Mouse (Mus musculus) heart, embryonic 12.5 days (tissue): ENCODE measurements around the gene Baiap2l1. TPM values are rescaled to one million over a fixed set of nuclear protein-coding genes. Genes with fewer than 3 reads are reported as not detected.

Source experiments
- ATAC-seq: fragments of 200-750 bp; cut with Nextera tagmentation; 2 replicates; pipeline ENCODE4 v1.8.0; 2017; ENCODE audit warnings: moderate TSS enrichment, moderate library complexity; ENCODE audit not compliant: insufficient number of reproducible peaks, low FRiP score
- H3K27ac ChIP-seq: fragments of 300-500 bp; sonication (generic); 2 replicates; pipeline ENCODE4 v1.5.1; 2016; ENCODE audit warnings: mild to moderate bottlenecking, moderate library complexity; ENCODE audit not compliant: poor library complexity, severe bottlenecking
- H3K27me3 ChIP-seq: fragments of 300-500 bp; sonication (generic); replicated peaks from 2 replicates; pipeline ENCODE4 v1.6.1; 2016; ENCODE audit warnings: mild to moderate bottlenecking, moderate library complexity
- H3K36me3 ChIP-seq: fragments of 300-500 bp; sonication (generic); 2 replicates; pipeline ENCODE4 v1.6.1; 2016; ENCODE audit warnings: mild to moderate bottlenecking, moderate library complexity
- H3K4me1 ChIP-seq: fragments of 300-500 bp; sonication (generic); replicated peaks from 2 replicates; pipeline ENCODE4 v1.6.1; 2016; ENCODE audit warnings: mild to moderate bottlenecking
- H3K4me2 ChIP-seq: fragments of 300-500 bp; sonication (generic); 2 replicates; pipeline ENCODE4 v1.6.1; 2016; ENCODE audit warnings: mild to moderate bottlenecking, moderate library complexity
- H3K4me3 ChIP-seq: fragments of 300-500 bp; sonication (generic); 2 replicates; pipeline ENCODE4 v1.5.1; 2016; ENCODE audit warnings: mild to moderate bottlenecking
- H3K9ac ChIP-seq: fragments of 300-500 bp; sonication (generic); 2 replicates; pipeline ENCODE4 v1.6.1; 2016; ENCODE audit warnings: mild to moderate bottlenecking, moderate library complexity
- H3K9me3 ChIP-seq: fragments of 300-500 bp; sonication (generic); replicated peaks from 2 replicates; pipeline ENCODE4 v1.6.1; 2016; ENCODE audit warnings: mild to moderate bottlenecking, moderate library complexity
- WGBS: fragments of 180-500 bp; shearing (Covaris S2); methylation state at CpG from one replicate; pipeline ENCODE4 v1.1.7; 2016; 5-methylcytosine and 5-hydroxymethylcytosine counted together
- polyA plus RNA-seq: library from polyadenylated mRNA; unstranded; fragments of >200 nt; fragmentation: Nextera tagmentation; extraction: Ambion mirVana; gene quantifications from 2 replicates; pipeline ENCODE4 v1.2.1, GENCODE M21; 2016

Gene Baiap2l1
- polyA plus RNA-seq, 1 experiment from 2014 or later, result 11.5 TPM

DNA sequence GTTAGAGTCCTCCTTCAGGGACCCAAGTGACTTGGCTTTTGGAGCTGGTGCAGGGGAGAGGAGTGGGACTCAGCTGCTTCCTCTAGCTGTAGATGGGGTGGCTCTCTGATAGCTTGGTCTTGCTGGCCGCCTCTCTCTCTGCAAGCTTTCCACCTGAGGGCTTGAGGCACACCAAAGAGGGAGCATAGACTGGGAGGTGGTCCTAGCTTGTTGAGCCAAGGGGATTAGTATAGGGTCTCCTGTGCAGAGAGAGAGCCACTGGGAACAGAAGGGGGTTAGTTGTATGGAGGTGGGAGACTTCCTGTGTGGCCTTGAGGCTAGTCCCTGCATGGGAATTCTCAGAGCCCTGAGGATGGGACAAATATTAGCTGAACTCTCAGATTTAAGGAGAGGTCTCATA is 101.0 kb downstream of the Baiap2l1 start:
- WGBS, result 21% methylated on average over 1 of the region's 1 CpGs
- peaks cover 24% of the 10 kb centered on the region for H3K36me3 ChIP-seq
- no peaks in the 10 kb centered on the region for H3K9me3 ChIP-seq
- H3K4me3 ChIP-seq, result peak overlapping the region; percentile 98
- H3K27me3 ChIP-seq, result no peaks in the 10 kb centered on the region
- H3K9ac ChIP-seq, result peak overlapping the region; percentile 99
- ATAC-seq, result no peak
- peak overlapping the region; percentile 96 for H3K27ac ChIP-seq
- H3K4me2 ChIP-seq, result peak overlapping the region; percentile 80
- peaks cover 61% of the 10 kb centered on the region for H3K4me1 ChIP-seq

DNA sequence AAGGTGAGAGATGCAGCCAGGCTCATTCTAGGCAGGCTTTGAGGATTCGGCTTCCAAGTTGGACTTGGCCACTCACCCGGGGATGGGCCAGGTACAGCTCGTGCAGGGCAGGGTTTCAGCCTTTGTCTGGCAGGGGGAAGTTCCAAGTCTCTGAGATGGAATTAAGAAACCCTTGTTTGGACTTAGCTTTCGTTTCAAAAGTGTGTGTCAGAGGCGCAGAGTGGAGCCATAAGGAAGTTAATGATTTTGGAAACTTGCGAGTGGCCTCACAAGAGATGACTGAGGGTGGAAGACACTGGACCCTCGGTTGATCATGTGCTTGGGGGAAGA is 101.4 kb downstream of the Baiap2l1 start:
- peaks cover 20% of the 10 kb centered on the region for H3K36me3 ChIP-seq
- H3K4me1 ChIP-seq, result peaks cover 58% of the 10 kb centered on the region
- no peak for ATAC-seq
- no peaks in the 10 kb centered on the region for H3K27me3 ChIP-seq
- H3K9ac ChIP-seq, result peak overlapping the region; percentile 99
- WGBS, result 18% methylated on average over 7 of the region's 7 CpGs
- peak overlapping the region; percentile 98 for H3K4me3 ChIP-seq
- peak overlapping the region; percentile 80 for H3K4me2 ChIP-seq
- H3K9me3 ChIP-seq, result no peaks in the 10 kb centered on the region
- peak overlapping the region; percentile 96 for H3K27ac ChIP-seq

DNA sequence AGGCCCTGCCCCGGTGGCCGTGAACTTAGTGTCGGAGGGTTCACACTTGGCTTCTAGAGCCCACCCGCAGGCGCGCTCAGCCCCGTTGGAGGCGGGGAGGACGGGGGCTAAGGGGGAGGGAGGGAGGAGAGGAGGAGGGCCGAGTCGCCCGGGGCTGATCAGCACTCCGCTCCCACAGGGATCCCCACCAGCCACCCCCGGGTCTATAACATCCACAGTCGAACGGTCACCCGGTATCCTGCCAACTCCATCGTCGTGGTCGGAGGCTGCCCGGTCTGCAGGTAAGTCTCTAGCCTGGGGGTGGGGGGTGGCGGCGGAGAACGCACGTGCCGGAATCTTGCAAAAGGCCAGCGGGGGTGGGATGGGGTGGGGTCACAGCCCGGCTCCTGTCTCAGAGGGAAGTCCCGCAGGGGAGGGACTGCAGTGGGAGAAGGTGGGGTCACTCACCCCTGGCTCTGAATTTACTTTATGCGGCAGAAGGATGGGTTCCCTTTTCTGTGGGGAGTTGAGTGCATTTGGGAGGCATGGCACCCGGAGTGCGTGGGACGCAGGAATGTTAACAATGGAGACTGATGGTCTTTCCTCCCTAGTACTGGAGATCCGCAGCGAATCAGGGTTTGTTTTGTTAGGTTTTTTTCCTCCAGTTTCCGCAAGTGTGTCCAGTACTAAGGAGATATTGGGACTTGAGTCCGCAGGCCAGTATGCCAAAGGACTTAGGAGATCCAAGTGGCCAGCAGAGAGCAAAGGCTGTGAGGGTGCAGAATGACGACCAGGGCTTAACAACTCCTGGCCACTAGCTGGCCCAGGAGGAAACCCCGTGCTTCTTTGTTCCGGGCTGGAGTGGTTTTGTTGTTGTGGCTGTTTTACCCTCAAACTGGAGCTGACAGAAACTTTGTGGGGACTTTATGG is 102.0 kb downstream of the Baiap2l1 start:
- Histone ChIP-seq H3K4me2 (peak overlapping the region; percentile 80), H3K36me3 (peaks cover 15% of the 10 kb centered on the region), H3K4me3 (peak overlapping the region; percentile 98), H3K27ac (peak overlapping the region; percentile 96), H3K9me3 (no peaks in the 10 kb centered on the region), H3K27me3 (no peaks in the 10 kb centered on the region), H3K9ac (peak overlapping the region; percentile 99), H3K4me1 (peaks cover 51% of the 10 kb centered on the region)
- WGBS, result under 1% methylated on average over 40 of the region's 40 CpGs
- ATAC-seq, result peak; percentile 12; the same call in 1 of the 2 replicates

DNA sequence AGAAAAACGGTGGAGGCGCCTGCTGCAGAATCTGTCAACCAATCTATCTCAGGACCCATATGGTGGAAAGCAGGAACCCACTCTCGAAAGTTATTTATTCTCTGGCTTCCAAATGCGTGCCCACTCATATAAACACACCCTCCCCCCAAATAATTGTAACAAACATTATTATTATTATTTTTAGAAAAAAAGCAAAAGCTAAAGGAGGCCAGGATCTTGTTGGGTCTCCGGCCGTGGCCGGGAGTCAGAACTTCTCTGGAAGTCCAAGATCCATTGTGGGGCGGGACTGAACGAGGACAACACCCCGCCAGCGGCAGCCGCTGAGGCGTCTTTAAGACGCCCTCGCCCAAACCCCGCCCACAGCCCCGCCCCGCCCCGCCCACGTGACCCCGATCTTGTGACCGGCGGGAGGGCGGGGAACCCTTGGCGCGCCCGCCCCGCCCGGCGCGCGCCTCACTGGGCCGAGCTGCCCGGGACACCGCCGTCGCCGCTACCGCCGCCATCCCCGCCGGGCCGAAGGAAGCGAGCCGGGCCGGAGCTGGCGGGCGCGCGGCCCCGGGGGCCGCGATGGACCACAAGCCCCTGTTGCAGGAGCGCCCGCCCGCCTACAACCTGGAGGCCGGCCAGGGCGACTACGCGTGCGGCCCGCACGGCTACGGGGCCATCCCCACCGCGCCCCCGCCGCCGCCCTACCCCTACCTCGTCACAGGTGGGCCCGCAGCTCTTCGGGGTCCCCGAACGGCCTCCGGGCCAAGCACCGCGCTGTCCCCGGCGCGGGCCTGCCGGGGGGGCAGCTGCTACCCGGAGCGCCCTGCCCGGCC is 102.9 kb downstream of the Baiap2l1 start:
- Histone ChIP-seq H3K36me3 (peaks cover 7% of the 10 kb centered on the region; the same call in 1 of the 2 replicates), H3K9ac (peak overlapping the region; percentile 99), H3K4me1 (peaks cover 43% of the 10 kb centered on the region), H3K27ac (peak overlapping the region; percentile 96), H3K4me3 (peak overlapping the region; percentile 98), H3K9me3 (peaks cover 3% of the 10 kb centered on the region; the same call in 1 of the 2 replicates), H3K27me3 (no peaks in the 10 kb centered on the region), H3K4me2 (peak overlapping the region; percentile 80)
- 1% methylated on average over 46 of the region's 84 CpGs for WGBS
- peak; percentile 88 for ATAC-seq

DNA sequence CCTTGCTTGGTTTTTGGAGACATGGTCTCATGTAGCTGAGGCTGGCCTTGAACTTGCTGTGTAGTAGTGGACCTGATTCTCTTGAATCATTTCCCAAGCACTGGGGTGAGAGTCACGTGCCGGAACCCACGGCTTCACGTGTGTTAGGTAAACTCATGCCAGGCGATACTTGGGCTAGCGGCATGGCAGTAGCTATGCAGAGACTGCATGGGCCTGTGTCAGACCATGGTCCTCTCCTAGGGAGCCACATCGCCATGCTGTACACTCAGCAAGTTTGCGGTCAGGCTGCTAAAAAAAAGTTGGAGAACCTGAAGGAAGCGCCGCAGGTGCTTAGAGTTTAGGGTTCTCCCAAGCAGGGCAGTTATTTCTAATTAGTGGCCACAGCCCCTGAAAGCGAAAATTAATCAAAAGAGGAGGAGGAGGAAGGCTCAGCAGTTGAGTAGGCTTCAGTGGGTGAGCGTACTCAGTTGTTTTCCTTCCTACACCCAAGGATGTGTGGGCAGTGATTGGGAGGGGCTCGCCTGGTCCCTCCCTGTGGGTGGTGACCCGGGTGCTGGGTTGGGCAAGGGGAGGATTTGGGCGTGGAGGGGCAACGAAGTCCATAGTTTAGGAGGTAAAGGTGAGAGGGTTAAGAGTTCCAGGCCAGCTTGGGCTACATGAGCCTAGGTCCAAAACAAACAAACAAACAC is 103.6 kb downstream of the Baiap2l1 start:
- Histone ChIP-seq H3K27me3 (no peaks in the 10 kb centered on the region), H3K36me3 (0 out of 2 replicates have a peak, but pooled peaks cover 1% of the 10 kb centered on the region), H3K9me3 (peaks cover 7% of the 10 kb centered on the region; the same call in 1 of the 2 replicates), H3K27ac (peak overlapping the region; percentile 96; the same call in 1 of the 2 replicates), H3K9ac (peak overlapping the region; percentile 7; the same call in 1 of the 2 replicates), H3K4me2 (peak overlapping the region; percentile 80), H3K4me1 (peaks cover 36% of the 10 kb centered on the region), H3K4me3 (peak overlapping the region; percentile 98)
- 55% methylated on average over 16 of the region's 16 CpGs for WGBS
- peak; percentile 68 for ATAC-seq

GRCm38 (mm10) chr5:144253212-144253611 is 104.7 kb downstream of the Baiap2l1 start:
- WGBS, result 71% methylated on average over 4 of the region's 4 CpGs
- no peaks in the 10 kb centered on the region for H3K27me3 ChIP-seq
- H3K4me1 ChIP-seq, result peaks cover 27% of the 10 kb centered on the region
- no peak overlapping the region for H3K4me2 ChIP-seq
- no peak overlapping the region for H3K9ac ChIP-seq
- no peaks in the 10 kb centered on the region for H3K36me3 ChIP-seq
- H3K27ac ChIP-seq, result no peak overlapping the region
- no peak for ATAC-seq
- H3K9me3 ChIP-seq, result peaks cover 7% of the 10 kb centered on the region; the same call in 1 of the 2 replicates
- H3K4me3 ChIP-seq, result no peak overlapping the region

- 90% methylated on average over 13 of the region's 13 CpGs for WGBS
- no peak overlapping the region for H3K9ac ChIP-seq
- H3K27me3 ChIP-seq, result no peaks in the 10 kb centered on the region
- no peak overlapping the region for H3K4me2 ChIP-seq
- peaks cover 22% of the 10 kb centered on the region for H3K4me1 ChIP-seq
- no peak for ATAC-seq
- peaks cover 7% of the 10 kb centered on the region; the same call in 1 of the 2 replicates for H3K9me3 ChIP-seq
- H3K36me3 ChIP-seq, result no peaks in the 10 kb centered on the region
- H3K4me3 ChIP-seq, result no peak overlapping the region
- no peak overlapping the region for H3K27ac ChIP-seq
These were observed 105.9 kb downstream of the Baiap2l1 start for GRCm38 (mm10) chr5:144251876-144252577.

GRCm38 (mm10) chr5:144249871-144250270 is 108.0 kb downstream of the Baiap2l1 start:
- Histone ChIP-seq H3K36me3 (no peaks in the 10 kb centered on the region), H3K9ac (no peak overlapping the region), H3K4me3 (no peak overlapping the region), H3K27ac (no peak overlapping the region), H3K4me1 (peaks cover 16% of the 10 kb centered on the region; the same call in 1 of the 2 replicates), H3K27me3 (no peaks in the 10 kb centered on the region), H3K9me3 (peaks cover 7% of the 10 kb centered on the region; the same call in 1 of the 2 replicates), H3K4me2 (no peak overlapping the region)
- whole genome bisulfite sequencing, result 68% methylated on average over 3 of the region's 3 CpGs
- no peak for ATAC-seq

DNA sequence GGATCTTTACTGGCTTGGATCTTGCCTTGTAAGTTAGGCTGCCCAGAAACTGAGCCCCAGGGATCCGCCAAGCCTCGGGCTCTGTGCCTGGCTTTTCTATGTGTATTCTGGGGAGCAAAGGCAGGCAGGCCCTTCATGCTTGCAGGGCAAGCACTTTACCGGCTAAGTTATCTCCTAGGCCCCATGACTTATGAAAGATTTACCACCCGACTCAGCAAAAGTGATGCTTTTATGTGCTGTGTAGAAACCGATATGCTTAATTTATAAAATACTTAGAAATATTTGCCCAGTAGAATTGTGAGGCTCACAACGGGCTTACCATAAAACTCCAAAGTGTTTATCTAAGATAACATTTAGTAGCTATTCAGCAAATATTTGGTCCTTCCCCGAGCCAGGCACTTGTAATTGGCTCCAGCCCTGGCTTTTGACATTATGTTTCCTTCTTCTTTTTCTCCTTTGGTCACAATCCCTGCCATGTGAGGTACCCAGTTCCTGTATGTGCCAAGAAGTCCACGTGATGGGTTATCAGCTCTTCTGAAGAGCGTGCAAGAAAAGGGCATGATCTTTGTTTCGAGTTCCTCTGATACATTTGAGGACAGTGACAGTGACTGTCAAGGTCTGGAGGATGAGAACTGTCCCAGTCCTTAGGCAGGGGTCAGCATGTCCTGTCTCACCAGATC is 109.9 kb downstream of the Baiap2l1 start:
- Histone ChIP-seq H3K27ac (no peak overlapping the region), H3K27me3 (no peaks in the 10 kb centered on the region), H3K4me3 (no peak overlapping the region), H3K36me3 (no peaks in the 10 kb centered on the region), H3K4me1 (peaks cover 10% of the 10 kb centered on the region; the same call in 1 of the 2 replicates), H3K4me2 (no peak overlapping the region), H3K9ac (no peak overlapping the region), H3K9me3 (peaks cover 7% of the 10 kb centered on the region; the same call in 1 of the 2 replicates)
- 48% methylated on average over 10 of the region's 10 CpGs for WGBS
- ATAC-seq, result no peak

- no peak overlapping the region for H3K4me2 ChIP-seq
- no peak for ATAC-seq
- WGBS, result 77% methylated on average over 10 of the region's 10 CpGs
- H3K27ac ChIP-seq, result no peak overlapping the region
- no peaks in the 10 kb centered on the region for H3K27me3 ChIP-seq
- H3K9ac ChIP-seq, result no peak overlapping the region
- peaks cover 10% of the 10 kb centered on the region; the same call in 1 of the 2 replicates for H3K4me1 ChIP-seq
- H3K4me3 ChIP-seq, result no peak overlapping the region
- H3K9me3 ChIP-seq, result peaks cover 7% of the 10 kb centered on the region; the same call in 1 of the 2 replicates
- no peaks in the 10 kb centered on the region for H3K36me3 ChIP-seq
These were observed 110.6 kb downstream of the Baiap2l1 start for GRCm38 (mm10) chr5:144247307-144247706.
